Mouse (Mus musculus): ENCODE measurements around the gene Cox8a. TPM values are rescaled to one million over a fixed set of nuclear protein-coding genes. Genes with fewer than 3 reads are reported as not detected.

Cox8a gene
- 1,071 and 1,270 TPM in 2 replicates for polyA plus RNA-seq (2015; fragmentation: Nextera tagmentation; extraction: Ambion mirVana)

DNA sequence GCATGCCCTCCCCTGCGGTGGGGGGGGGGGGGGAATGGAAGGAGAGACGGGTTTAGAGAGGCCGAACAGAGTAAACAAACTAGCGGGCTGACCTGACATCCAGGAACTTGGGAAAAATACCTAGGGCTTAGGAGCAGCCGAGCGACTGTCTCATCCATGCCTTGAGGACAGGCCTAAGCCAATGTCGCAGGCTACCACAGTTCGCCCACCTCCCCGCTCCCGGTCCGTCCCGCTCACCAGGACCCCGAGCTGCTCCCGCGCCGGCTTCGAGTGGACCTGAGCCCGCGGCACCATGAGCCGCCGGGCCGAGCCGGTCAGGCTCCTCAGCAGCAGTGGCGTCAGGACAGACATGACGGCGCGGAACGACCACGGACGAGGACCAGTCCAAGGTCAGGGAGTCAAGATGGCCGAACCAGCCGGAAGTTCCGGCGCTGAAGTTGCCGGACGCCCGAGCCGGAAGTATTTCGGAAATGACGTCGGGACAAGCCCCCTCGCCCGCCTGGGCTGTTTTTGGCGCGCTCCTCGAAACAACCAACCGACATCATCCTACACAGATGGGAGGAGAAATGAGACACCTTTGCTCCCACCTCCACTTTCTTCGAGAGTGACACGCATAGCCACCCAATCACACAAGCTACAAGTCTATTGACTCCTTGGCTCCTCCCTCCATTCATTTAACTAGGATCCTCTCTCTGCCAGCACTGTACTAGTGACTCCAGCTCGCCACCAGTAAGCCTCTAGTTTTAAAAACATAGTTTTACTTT lies at the start of gene Cox8a:
Gene Cox8a (minus strand): TSS at position 455 of the 764 bp plus-strand sequence.
- peak within 1 kb of the TSS; percentile 90 for H3K4me3 ChIP-seq (ENCODE audit: low read length)
- H3K27me3 ChIP-seq (replicated peaks; ENCODE audit: control insufficient read depth, insufficient read depth, low read length): no peaks in the 10 kb centered on the region
- H3K27ac ChIP-seq (ENCODE audit: low read depth, low read length): peak within 1 kb of the TSS; percentile 95
- ATAC-seq: peak; percentile 98
- WGBS: under 1% methylated on average over 50 of the region's 50 CpGs
- peak within 1 kb of the TSS; percentile 88 for H3K9ac ChIP-seq (ENCODE audit: low read depth, low read length)
- no peaks in the 10 kb centered on the region for H3K9me3 ChIP-seq (ENCODE audit: control insufficient read depth, low read length)
- H3K36me3 ChIP-seq (ENCODE audit: control insufficient read depth, insufficient read depth, low read length): peaks cover 11% of the 10 kb centered on the region
- H3K4me2 ChIP-seq (ENCODE audit: low read length): peak within 1 kb of the TSS; percentile 84
- H3K4me1 ChIP-seq (ENCODE audit: control insufficient read depth, insufficient read depth, low read depth, low read length): peaks cover 29% of the 10 kb centered on the region

DNA sequence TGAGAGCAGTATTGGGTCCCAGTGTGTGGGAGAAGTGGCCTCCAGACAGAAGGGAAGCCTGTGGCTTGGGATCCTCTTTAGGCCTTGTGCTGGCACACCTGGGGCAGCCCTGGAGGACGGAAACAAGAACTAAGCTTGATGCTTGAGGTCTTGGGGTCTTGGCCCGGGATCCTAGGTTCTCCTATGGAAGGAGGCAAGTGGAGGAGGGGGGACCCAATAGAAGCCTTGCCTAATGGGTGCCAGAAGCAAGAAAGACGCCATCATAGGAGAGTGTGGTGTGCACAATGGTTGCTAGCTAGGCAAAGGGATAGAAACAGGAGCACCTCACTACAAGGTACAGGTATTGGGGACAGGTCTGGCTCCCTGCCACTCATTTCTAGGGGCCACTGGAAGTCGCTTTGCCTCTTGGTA lies 49.0 kb upstream of the Cox8a start:
- H3K27me3 ChIP-seq (replicated peaks; ENCODE audit: control insufficient read depth, insufficient read depth, low read length): no peaks in the 10 kb centered on the region
- H3K36me3 ChIP-seq (ENCODE audit: control insufficient read depth, insufficient read depth, low read length): 0 out of 2 replicates have a peak, but pooled peaks cover 2% of the 10 kb centered on the region
- 0 out of 2 replicates have a peak overlapping the region, but pooled peaks have one; percentile 45 for H3K9ac ChIP-seq (ENCODE audit: low read depth, low read length)
- peak overlapping the region; percentile 93 for H3K27ac ChIP-seq (ENCODE audit: low read depth, low read length)
- peaks cover 53% of the 10 kb centered on the region for H3K4me1 ChIP-seq (ENCODE audit: control insufficient read depth, insufficient read depth, low read depth, low read length)
- no peak for ATAC-seq
- 46% methylated on average over 4 of the region's 4 CpGs for WGBS
- H3K4me2 ChIP-seq (ENCODE audit: low read length): no peak overlapping the region
- H3K4me3 ChIP-seq (ENCODE audit: low read length): no peak overlapping the region
- H3K9me3 ChIP-seq (ENCODE audit: control insufficient read depth, low read length): peaks cover 2% of the 10 kb centered on the region; the same call in 1 of the 2 replicates

DNA sequence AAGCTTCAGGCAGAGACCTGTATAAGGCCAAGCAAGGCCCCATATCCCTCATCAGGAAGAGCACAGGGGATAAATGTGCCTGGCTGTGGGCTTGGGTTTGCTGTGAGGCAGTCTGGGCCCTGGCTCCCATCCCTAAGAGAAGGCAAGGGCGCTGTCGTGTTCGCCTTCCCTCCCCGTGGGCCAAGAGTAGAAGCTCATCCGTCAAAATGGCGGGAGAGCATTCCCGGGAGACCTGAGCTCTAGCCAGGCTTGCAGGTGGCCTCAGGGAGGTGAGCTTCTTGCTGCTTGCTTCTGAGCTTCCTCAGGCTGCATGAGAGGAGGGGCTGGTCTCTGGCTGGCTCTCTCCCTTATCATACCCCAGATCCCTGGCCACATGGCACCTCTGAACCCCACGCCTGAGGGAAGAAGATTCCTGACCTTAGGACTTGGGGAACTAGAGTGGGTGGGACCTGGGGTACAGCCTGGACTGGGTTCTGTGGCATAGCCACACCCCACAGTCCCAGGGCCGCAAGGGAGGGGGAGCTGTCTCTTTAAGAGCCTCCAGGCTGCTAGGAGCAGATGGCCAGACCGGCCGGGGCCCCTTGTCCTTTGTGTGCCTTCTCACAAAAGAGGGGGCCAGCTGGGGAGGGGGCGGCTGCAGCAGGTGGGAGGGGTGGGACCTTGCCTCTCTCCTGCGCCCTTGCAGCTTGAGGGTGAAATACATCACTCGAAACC lies 48.2 kb upstream of the Cox8a start:
- Histone ChIP-seq H3K4me1 (ENCODE audit: control insufficient read depth, insufficient read depth, low read depth, low read length) (peaks cover 50% of the 10 kb centered on the region), H3K27ac (ENCODE audit: low read depth, low read length) (peak overlapping the region; percentile 93), H3K27me3 (replicated peaks; ENCODE audit: control insufficient read depth, insufficient read depth, low read length) (no peaks in the 10 kb centered on the region), H3K4me3 (ENCODE audit: low read length) (no peak overlapping the region), H3K9me3 (ENCODE audit: control insufficient read depth, low read length) (peaks cover 2% of the 10 kb centered on the region; the same call in 1 of the 2 replicates), H3K9ac (ENCODE audit: low read depth, low read length) (peak overlapping the region; percentile 45), H3K4me2 (ENCODE audit: low read length) (no peak overlapping the region), H3K36me3 (ENCODE audit: control insufficient read depth, insufficient read depth, low read length) (no peaks in the 10 kb centered on the region)
- WGBS: 12% methylated on average over 9 of the region's 14 CpGs
- peak; percentile 17; the same call in 1 of the 2 replicates for ATAC-seq

DNA sequence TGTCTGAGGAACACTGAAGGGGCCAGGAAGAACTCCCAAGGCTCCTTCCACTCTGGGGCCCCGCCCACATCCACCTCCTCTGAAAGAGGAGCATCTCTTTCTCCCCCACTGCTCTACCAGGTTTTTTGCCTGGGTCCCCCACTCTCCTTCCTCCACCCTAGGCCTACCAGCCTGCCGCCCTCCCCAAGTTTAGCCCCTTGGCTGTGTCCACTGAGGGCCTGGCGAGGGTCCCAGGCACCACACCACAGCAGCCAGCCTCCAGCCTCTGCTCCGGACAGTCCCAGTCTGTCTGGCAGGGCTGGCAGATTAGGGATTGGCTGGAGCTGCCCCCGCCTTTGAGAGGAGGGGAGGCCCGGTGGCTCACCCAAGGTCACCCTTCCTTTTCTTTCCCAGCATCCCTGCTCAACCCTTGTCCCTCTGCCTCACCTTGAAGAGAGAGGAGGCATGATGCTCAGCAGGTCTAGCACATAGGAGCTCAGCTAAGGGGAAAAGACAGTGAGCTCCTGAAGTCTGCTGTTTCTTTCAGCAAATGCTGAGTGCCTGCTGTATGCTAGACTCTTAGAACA lies 47.4 kb upstream of the Cox8a start:
- no peak overlapping the region for H3K4me3 ChIP-seq (ENCODE audit: low read length)

DNA sequence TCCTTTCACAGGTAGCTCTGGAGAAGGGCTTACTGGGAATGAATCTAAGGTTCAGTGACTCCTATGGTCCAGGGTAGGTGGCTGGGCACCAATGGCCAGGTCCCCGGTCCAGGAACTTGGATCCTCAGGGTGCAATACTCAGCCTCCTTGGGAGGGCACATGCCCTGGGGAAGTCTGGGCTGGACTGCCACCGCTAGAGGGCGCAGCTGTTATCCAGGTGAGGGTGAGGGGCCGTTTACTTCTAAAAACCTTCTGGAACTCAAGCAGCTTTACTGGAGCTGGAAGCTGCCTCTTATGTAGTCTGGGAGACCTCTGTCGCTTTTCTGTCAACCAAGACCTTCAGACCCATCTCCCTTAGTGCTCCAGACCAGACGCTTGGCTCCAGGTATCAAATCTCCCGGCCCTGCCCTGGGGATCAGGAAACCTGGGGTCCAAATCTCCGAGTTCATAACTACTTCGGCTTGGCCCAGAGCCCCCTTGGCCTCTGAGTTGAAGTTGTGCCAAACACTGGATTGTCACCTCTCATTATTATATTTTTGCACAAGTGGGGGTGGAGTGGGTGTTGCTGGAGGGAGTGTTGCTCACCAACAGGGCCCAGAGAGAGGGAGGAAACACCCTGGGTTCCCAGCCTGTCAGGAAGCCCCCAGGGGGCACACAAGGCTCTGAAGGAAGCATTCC lies 46.8 kb upstream of the Cox8a start:
- ATAC-seq: no peak
- Histone ChIP-seq H3K9ac (ENCODE audit: low read depth, low read length) (no peak overlapping the region), H3K4me3 (ENCODE audit: low read length) (no peak overlapping the region), H3K36me3 (ENCODE audit: control insufficient read depth, insufficient read depth, low read length) (no peaks in the 10 kb centered on the region), H3K4me1 (ENCODE audit: control insufficient read depth, insufficient read depth, low read depth, low read length) (peaks cover 36% of the 10 kb centered on the region), H3K27me3 (replicated peaks; ENCODE audit: control insufficient read depth, insufficient read depth, low read length) (no peaks in the 10 kb centered on the region), H3K4me2 (ENCODE audit: low read length) (no peak overlapping the region), H3K27ac (ENCODE audit: low read depth, low read length) (peak overlapping the region; percentile 93), H3K9me3 (ENCODE audit: control insufficient read depth, low read length) (peaks cover 2% of the 10 kb centered on the region; the same call in 1 of the 2 replicates)
- WGBS: 18% methylated on average over 9 of the region's 9 CpGs

More for the DNA sequence above, 47.4 kb upstream of the Cox8a start:
- Histone ChIP-seq H3K4me2 (ENCODE audit: low read length) (no peak overlapping the region), H3K27ac (ENCODE audit: low read depth, low read length) (peak overlapping the region; percentile 93), H3K9ac (ENCODE audit: low read depth, low read length) (no peak overlapping the region), H3K4me1 (ENCODE audit: control insufficient read depth, insufficient read depth, low read depth, low read length) (peaks cover 42% of the 10 kb centered on the region), H3K36me3 (ENCODE audit: control insufficient read depth, insufficient read depth, low read length) (no peaks in the 10 kb centered on the region), H3K27me3 (replicated peaks; ENCODE audit: control insufficient read depth, insufficient read depth, low read length) (no peaks in the 10 kb centered on the region), H3K9me3 (ENCODE audit: control insufficient read depth, low read length) (peaks cover 2% of the 10 kb centered on the region; the same call in 1 of the 2 replicates)
- ATAC-seq: peak; percentile 3; the same call in 1 of the 2 replicates
- WGBS: 11% methylated on average over 5 of the region's 6 CpGs

DNA sequence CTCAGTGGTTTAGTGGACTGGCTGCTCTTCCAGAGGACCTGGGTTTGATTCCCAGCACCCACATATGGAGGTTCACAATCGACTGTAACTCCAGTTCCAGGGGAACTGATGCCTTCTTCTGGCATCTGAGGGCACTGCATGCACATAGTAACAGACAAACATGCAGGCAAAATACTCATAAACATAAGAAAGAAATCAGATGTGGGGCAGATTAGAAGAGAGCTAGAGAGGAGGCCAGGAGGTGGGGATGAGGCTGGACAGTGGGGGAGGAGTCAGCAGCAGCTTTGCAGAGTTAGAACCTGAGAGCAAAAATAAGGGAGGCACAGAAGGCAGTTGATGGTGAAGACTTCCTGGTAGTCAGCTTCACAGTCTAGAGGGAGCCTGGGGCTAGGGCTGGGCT lies 45.2 kb upstream of the Cox8a start:
- Histone ChIP-seq H3K9me3 (ENCODE audit: control insufficient read depth, low read length) (peaks cover 2% of the 10 kb centered on the region; the same call in 1 of the 2 replicates), H3K27me3 (replicated peaks; ENCODE audit: control insufficient read depth, insufficient read depth, low read length) (no peaks in the 10 kb centered on the region)

DNA sequence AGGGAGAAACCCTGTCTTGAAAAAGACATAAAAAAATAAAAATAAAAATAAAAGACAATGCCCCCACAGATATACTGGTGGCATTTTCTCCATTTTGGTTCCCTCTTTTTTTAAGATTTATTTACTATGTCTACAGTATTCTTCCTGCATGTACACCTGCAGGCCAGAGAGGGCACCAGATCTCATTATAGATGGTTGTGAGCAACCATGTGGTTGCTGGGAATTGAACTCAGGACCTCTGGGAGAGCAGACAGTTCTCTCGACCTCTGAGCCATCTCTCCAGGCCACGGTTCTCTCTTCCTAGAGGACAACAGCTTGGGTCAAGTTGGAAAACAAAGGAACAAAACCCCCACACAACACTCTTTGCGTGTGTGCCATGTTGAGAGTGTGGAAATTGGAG lies 44.5 kb upstream of the Cox8a start:
- Histone ChIP-seq H3K9ac (ENCODE audit: low read depth, low read length) (no peak overlapping the region), H3K4me2 (ENCODE audit: low read length) (no peak overlapping the region), H3K36me3 (ENCODE audit: control insufficient read depth, insufficient read depth, low read length) (no peaks in the 10 kb centered on the region), H3K27me3 (replicated peaks; ENCODE audit: control insufficient read depth, insufficient read depth, low read length) (no peaks in the 10 kb centered on the region), H3K9me3 (ENCODE audit: control insufficient read depth, low read length) (peaks cover 2% of the 10 kb centered on the region; the same call in 1 of the 2 replicates), H3K4me1 (ENCODE audit: control insufficient read depth, insufficient read depth, low read depth, low read length) (peaks cover 25% of the 10 kb centered on the region), H3K4me3 (ENCODE audit: low read length) (no peak overlapping the region), H3K27ac (ENCODE audit: low read depth, low read length) (no peak overlapping the region)
- WGBS: 88% methylated on average over 3 of the region's 3 CpGs
- no peak for ATAC-seq

More for the DNA sequence above, 45.2 kb upstream of the Cox8a start:
- no peak for ATAC-seq
- no peak overlapping the region for H3K27ac ChIP-seq (ENCODE audit: low read depth, low read length)
- no peak overlapping the region for H3K4me2 ChIP-seq (ENCODE audit: low read length)
- H3K4me1 ChIP-seq (ENCODE audit: control insufficient read depth, insufficient read depth, low read depth, low read length): peaks cover 31% of the 10 kb centered on the region
- H3K36me3 ChIP-seq (ENCODE audit: control insufficient read depth, insufficient read depth, low read length): no peaks in the 10 kb centered on the region
- H3K4me3 ChIP-seq (ENCODE audit: low read length): no peak overlapping the region
- no peak overlapping the region for H3K9ac ChIP-seq (ENCODE audit: low read depth, low read length)
- WGBS: 86% methylated on average over 1 of the region's 1 CpGs

DNA sequence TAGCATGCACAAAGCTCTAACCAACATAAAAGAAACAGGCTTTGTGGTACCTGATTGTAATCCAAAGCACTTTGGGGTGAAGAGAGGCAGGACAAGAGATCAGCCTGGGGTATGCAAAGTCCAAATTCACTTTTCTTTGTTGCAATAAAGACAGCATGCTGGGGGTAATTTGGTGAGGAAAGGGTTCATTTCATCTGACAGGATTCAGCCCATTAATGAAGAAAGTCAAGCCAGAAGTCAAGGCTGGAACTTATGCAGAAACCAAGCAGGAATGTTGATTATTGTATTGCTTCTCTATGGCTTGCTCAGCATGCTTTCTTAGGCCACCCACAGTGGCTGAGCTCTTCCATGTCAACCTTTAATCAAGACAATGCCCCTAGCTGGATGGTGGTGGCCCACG lies 44.1 kb upstream of the Cox8a start:
- ATAC-seq: no peak
- 72% methylated on average over 1 of the region's 1 CpGs for WGBS
- no peak overlapping the region for H3K27ac ChIP-seq (ENCODE audit: low read depth, low read length)
- H3K36me3 ChIP-seq (ENCODE audit: control insufficient read depth, insufficient read depth, low read length): no peaks in the 10 kb centered on the region
- peaks cover 23% of the 10 kb centered on the region for H3K4me1 ChIP-seq (ENCODE audit: control insufficient read depth, insufficient read depth, low read depth, low read length)
- H3K4me3 ChIP-seq (ENCODE audit: low read length): no peak overlapping the region
- H3K9me3 ChIP-seq (ENCODE audit: control insufficient read depth, low read length): peaks cover 2% of the 10 kb centered on the region; the same call in 1 of the 2 replicates
- H3K4me2 ChIP-seq (ENCODE audit: low read length): no peak overlapping the region
- H3K9ac ChIP-seq (ENCODE audit: low read depth, low read length): no peak overlapping the region
- no peaks in the 10 kb centered on the region for H3K27me3 ChIP-seq (replicated peaks; ENCODE audit: control insufficient read depth, insufficient read depth, low read length)

Measured in hindbrain, embryonic 16.5 days (tissue).